8 mouse cellular contexts compared by ENCODE assay signal in genomic region chr19:27364521-27364931, GRCm38 (mm10). TPM values are rescaled to one million over a fixed set of nuclear protein-coding genes. Genes with fewer than 3 reads are reported as not detected.
DNase-seq lines count a peak whose midpoint lies in the region; ATAC-seq and TF ChIP-seq lines count a peak whose summit lies in the region.

No protein-coding gene starts in this region.

- ATAC-seq in hindbrain, embryonic 16.5 days = peak; percentile 48; the same call in 1 of the 2 replicates
- peak; percentile 63 for ATAC-seq in liver, embryonic 12.5 days
- peak; percentile 38; the same call in 1 of the 2 replicates for ATAC-seq in neural tube, embryonic 14.5 days (ENCODE audit: low read depth)
- no peak for ATAC-seq in cerebellum, adult (ENCODE audit: insufficient number of reproducible peaks, low FRiP score, low TSS enrichment)

- no peaks in the 10 kb centered on the region; the same call in 1 of the 2 replicates for H3K4me1 ChIP-seq in hindbrain, embryonic 16.5 days (ENCODE audit: control insufficient read depth, insufficient read depth, low read depth, low read length)
- no peaks in the 10 kb centered on the region for H3K4me1 ChIP-seq in liver, embryonic 12.5 days
- H3K4me1 ChIP-seq in neural tube, embryonic 14.5 days (ENCODE audit: control insufficient read depth, insufficient read depth, low read length) = 0 out of 2 replicates have a peak, but pooled peaks cover 5% of the 10 kb centered on the region

- H3K4me3 ChIP-seq in left cerebral cortex, adult 2 months = 0 out of 2 replicates have a peak overlapping the region, but pooled peaks have one; percentile 12
- H3K4me3 ChIP-seq in gastrocnemius, adult 2 months = peak overlapping the region; percentile 51
- H3K4me3 ChIP-seq in hindbrain, embryonic 16.5 days (ENCODE audit: low read length) = no peak overlapping the region
- no peak overlapping the region for H3K4me3 ChIP-seq in liver, embryonic 12.5 days
- no peak overlapping the region for H3K4me3 ChIP-seq in neural tube, embryonic 14.5 days (ENCODE audit: low read depth, low read length)

- H3K9ac ChIP-seq in hindbrain, embryonic 16.5 days (ENCODE audit: low read depth, low read length) = no peak overlapping the region
- H3K9ac ChIP-seq in liver, embryonic 12.5 days = no peak overlapping the region
- no peak overlapping the region for H3K9ac ChIP-seq in neural tube, embryonic 14.5 days (replicated peaks; ENCODE audit: low read depth, low read length)

- H3K27me3 ChIP-seq in hindbrain, embryonic 16.5 days (replicated peaks; ENCODE audit: control insufficient read depth, insufficient read depth, low read length) = no peaks in the 10 kb centered on the region
- no peaks in the 10 kb centered on the region for H3K27me3 ChIP-seq in liver, embryonic 12.5 days (replicated peaks)
- 0 out of 2 replicates have a peak, but pooled peaks cover 2% of the 10 kb centered on the region for H3K27me3 ChIP-seq in neural tube, embryonic 14.5 days (ENCODE audit: control insufficient read depth, insufficient read depth, low read length)

- 19% methylated on average over 8 of the region's 8 CpGs for WGBS in hindbrain, embryonic 16.5 days
- 35% methylated on average over 8 of the region's 8 CpGs for WGBS in liver, embryonic 12.5 days (ENCODE audit: insufficient replicate concordance)
- 4% methylated on average over 8 of the region's 8 CpGs for WGBS in neural tube, embryonic 14.5 days

- intact Hi-C loops in left cerebral cortex, adult 2 months (cut with DNase I) = no loop called here
- intact Hi-C loops in left cerebral cortex, postnatal 4 days (cut with DNase I) = no loop called here
- intact Hi-C loops in gastrocnemius, adult 2 months (cut with DNase I) = no loop called here

- no peaks in the 10 kb centered on the region for H3K36me3 ChIP-seq in hindbrain, embryonic 16.5 days (ENCODE audit: control insufficient read depth, insufficient read depth, low read length)
- H3K36me3 ChIP-seq in liver, embryonic 12.5 days = no peaks in the 10 kb centered on the region
- no peaks in the 10 kb centered on the region for H3K36me3 ChIP-seq in neural tube, embryonic 14.5 days (ENCODE audit: control insufficient read depth, insufficient read depth, low read length)

- DNase-seq in left cerebral cortex, adult 2 months (ENCODE audit: extremely low spot score in 1 of 2, low spot score in 2 of 2) = no peak
- no peak for DNase-seq in left cerebral cortex, postnatal 4 days
- peak; percentile 69 for DNase-seq in gastrocnemius, adult 2 months
- DNase-seq in right cerebral cortex, postnatal 4 days = no peak

- no peak overlapping the region for H3K27ac ChIP-seq in left cerebral cortex, adult 2 months
- H3K27ac ChIP-seq in gastrocnemius, adult 2 months = peak overlapping the region; percentile 76
- H3K27ac ChIP-seq in hindbrain, embryonic 16.5 days (ENCODE audit: low read depth, low read length) = no peak overlapping the region
- no peak overlapping the region for H3K27ac ChIP-seq in liver, embryonic 12.5 days
- no peak overlapping the region for H3K27ac ChIP-seq in neural tube, embryonic 14.5 days (ENCODE audit: low read depth, low read length)

- H3K9me3 ChIP-seq in hindbrain, embryonic 16.5 days (ENCODE audit: control insufficient read depth, low read length) = no peaks in the 10 kb centered on the region
- no peaks in the 10 kb centered on the region for H3K9me3 ChIP-seq in liver, embryonic 12.5 days (replicated peaks)
- no peaks in the 10 kb centered on the region for H3K9me3 ChIP-seq in neural tube, embryonic 14.5 days (ENCODE audit: control insufficient read depth, low read length)

- no peak for TF ChIP-seq CTCF in left cerebral cortex, adult 2 months (IDR thresholded peaks at IDR 0.05)
- TF ChIP-seq CTCF in gastrocnemius, adult 2 months (IDR thresholded peaks at IDR 0.05) = no peak

- H3K4me2 ChIP-seq in hindbrain, embryonic 16.5 days (ENCODE audit: low read length) = peak overlapping the region; percentile 30
- no peak overlapping the region for H3K4me2 ChIP-seq in liver, embryonic 12.5 days
- H3K4me2 ChIP-seq in neural tube, embryonic 14.5 days (ENCODE audit: low read depth, low read length) = peak overlapping the region; percentile 23; the same call in 1 of the 2 replicates

RNA-seq across cellular contexts. Expression of gene Kcnv2, which starts 42.1 kb away (rescaled TPM):
- not detected for total RNA-seq in left cerebral cortex, adult 2 months (2021)
- total RNA-seq in left cerebral cortex, postnatal 4 days (2021) = under 1 TPM in 1 of 2 experiments, not detected in 1; 0.08 TPM
- total RNA-seq in gastrocnemius, adult 2 months (2021) = under 1 TPM; 0.11 to 0.15 TPM
- 0.13 and 0.16 TPM in 2 replicates for polyA plus RNA-seq in hindbrain, embryonic 16.5 days (2015; fragmentation: Nextera tagmentation; extraction: Ambion mirVana)
- polyA plus RNA-seq in liver, embryonic 12.5 days (2016; fragmentation: Nextera tagmentation; extraction: Ambion mirVana) = not detected in 2 replicates
- polyA plus RNA-seq in neural tube, embryonic 14.5 days (2014; fragmentation: Nextera tagmentation; extraction: Ambion mirVana) = 0.09 and 0.12 TPM in 2 replicates

Comparison
In these comparisons a context has a peak if more than half of its experiments do, and no peak if none do; other contexts are left out.
1. H3K4me3 ChIP-seq: peak in left cerebral cortex, adult 2 months (single experiment) and gastrocnemius, adult 2 months (single experiment); none in hindbrain, embryonic 16.5 days (single experiment), liver, embryonic 12.5 days (single experiment) and neural tube, embryonic 14.5 days (single experiment).